Mouse (Mus musculus) layer of hippocampus, adult 9-11 months (tissue): ENCODE measurements around the gene Apoo.
A peak's percentile ranks its signal among the peaks of the same experiment; 100 is the strongest.
"Not testable (repeated sequence)": the region's sequence is repeated elsewhere in the genome, so short reads cannot be mapped to it uniquely, and the experiment has no call there.

Experiments
- DNase-seq: peaks from one replicate; pipeline ENCODE4 v3.0.0; 2022

Apoo gene

GRCm38 (mm10) chrX:94366670-94367241 lies at the start of gene Apoo, which contains the start of gene Fam90a1b:
Apoo (plus strand) TSS chrX:94367117.
Fam90a1b (minus strand) TSS chrX:94366777.
- DNase-seq = peak; percentile 98

DNA sequence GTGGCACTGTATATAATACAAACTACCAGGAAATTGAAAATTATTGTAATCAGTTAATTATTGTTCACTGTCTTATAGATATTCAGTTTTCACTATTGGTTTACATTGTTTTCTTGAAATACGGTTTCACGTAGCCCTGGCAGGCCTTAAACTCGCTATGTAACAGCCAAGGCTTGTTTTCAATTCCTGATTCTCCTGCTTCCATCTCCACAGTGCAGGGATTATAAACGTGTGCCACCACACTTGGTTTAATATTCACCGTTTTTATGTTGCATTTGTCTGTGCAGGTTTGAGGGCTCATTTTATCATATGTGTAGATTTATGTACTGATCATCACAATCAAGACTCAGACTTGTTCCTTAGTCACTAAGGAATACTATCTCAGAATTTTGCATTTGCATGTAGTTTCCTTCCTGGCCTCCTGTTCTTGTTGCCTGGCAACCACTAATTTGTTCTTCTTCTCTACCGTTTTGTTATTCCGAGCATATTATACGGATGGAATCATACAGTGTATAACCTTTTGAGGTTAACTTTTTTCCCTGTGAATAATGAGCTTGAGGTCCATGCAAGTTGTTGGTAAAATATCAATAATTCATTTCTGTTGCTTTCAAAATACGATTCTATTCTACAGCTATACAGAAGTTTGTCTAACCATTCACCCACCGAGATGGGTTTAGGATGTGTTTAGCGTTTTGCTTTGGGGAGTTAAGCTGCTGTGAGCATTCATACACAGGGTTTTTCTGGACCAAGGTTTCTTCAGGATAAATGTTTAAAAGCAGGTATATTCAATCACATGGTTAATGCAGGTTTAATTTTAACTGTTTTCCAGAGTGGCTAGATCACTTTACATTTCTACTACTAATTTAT lies 45.6 kb upstream of the Apoo start:
- no peak for DNase-seq

DNA sequence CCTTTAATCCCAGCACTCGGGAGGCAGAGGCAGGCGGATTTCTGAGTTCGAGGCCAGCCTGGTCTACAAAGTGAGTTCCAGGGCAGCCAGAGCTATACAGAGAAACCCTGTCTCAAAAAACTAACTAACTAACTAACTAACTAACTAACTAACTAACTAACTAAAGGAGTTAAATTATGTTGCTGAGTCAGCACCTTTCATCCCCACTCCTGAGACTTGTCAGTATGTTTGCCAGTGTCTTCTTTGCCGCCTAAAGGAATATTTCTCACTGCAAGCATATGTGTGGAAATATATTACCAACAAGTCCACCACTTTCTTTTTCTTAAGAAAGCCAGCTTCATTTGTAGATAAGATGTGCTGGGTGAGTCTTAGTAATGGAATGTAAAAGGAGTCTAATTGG lies 23.3 kb upstream of the Apoo start:
- not testable (repeated sequence) for DNase-seq

DNA sequence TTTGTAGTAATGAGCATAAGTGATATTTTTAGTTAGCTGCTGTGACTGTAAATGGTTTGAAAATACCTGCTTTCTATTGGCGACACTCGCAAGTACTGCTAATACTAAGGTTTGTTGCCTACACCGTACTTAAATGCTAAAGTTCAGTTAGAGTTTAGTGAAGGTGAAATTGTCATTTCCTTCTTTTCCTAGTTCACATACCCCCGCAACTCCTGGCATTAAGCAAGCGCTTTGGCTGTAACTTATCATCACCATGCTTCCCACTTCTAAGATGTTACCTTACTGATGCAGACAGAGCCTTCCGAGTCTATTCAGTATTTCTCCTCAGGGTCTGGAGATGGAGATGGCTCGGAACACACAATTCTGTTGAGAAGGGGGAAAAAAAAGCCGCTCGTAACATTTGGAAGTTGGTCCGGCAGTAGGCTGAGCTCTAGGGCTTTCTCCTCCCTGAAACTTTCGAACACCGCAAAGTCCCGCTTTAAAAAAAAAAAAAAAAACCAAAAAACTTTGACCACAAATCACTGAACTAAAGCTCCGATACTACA lies 1.5 kb upstream of the Apoo start:
- no peak for DNase-seq

- no peak for DNase-seq
Measured at GRCm38 (mm10) chrX:94366029-94366428, 888 bp upstream of the Apoo start.

DNA sequence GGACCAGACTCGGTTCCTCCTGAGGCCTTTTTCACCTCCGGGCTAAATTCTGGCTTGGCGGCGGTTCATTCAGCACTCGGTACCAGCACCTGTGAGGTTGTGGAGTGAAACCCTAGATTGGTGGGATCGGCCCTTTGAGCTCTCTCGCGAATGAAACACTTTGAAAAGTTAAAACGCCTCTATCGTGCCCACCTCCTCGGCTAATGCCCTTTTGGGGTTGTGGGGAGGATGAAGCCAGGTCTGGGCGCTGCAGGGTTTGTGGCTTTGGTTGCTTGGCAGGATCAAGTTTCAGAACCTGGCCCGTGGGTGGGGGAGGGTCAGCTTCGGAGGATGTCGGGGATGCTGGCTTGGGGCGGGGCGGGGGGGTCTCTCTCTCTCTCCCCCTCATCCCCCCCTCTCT lies 331 bp downstream of the Apoo start:
- DNase-seq = no peak

- no peak for DNase-seq
Measured at GRCm38 (mm10) chrX:94378734-94379133, 11.8 kb downstream of the Apoo start.

- DNase-seq = no peak
Measured at GRCm38 (mm10) chrX:94408975-94409374, 42.1 kb downstream of the Apoo start.

DNA sequence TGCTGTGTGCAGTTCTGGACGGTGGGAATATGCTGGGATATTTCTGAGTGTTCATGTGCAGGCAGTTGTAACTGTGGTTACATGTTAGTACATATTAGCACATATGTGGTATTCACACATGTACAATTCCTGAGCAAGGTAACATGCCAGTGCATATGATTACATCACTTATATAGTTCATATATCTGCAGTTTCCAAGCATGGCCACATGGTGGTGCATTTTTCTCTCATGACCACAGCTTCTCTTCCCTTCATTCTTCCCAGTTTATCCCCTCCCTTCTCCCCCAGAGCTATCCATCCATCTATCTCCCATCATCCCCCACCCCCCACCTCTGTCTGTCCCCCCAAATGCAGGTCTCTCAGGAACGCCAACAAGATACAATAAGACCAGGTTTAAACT lies 53.3 kb downstream of the Apoo start:
- DNase-seq = no peak

GRCm38 (mm10) chrX:94431548-94432375 lies 64.8 kb downstream of the Apoo start:
- no peak for DNase-seq

GRCm38 (mm10) chrX:94445427-94445826 lies 78.5 kb downstream of the Apoo start:
- not testable (repeated sequence) for DNase-seq

DNA sequence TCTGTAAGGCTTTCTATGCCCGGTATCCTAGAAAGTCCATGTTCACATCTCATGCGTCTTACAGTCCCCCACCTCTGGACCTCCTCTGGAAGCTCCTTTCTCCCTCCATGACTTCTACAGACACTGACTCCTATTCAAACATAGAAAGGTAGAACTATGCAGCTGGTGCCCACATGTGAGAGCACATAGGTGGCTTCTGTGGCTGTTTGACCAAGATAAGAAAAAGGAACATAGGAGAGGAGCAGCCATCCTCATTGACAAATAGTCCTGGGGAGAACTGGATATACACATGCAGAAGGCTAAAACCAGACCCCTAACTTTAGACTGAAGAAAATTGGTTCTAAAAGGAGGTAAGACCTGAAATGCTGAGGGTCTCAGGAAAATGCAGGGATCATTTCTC lies 79.1 kb downstream of the Apoo start:
- DNase-seq = not testable (repeated sequence)

GRCm38 (mm10) chrX:94450047-94450881 lies 83.3 kb downstream of the Apoo start:
- DNase-seq = not testable (repeated sequence)

DNA sequence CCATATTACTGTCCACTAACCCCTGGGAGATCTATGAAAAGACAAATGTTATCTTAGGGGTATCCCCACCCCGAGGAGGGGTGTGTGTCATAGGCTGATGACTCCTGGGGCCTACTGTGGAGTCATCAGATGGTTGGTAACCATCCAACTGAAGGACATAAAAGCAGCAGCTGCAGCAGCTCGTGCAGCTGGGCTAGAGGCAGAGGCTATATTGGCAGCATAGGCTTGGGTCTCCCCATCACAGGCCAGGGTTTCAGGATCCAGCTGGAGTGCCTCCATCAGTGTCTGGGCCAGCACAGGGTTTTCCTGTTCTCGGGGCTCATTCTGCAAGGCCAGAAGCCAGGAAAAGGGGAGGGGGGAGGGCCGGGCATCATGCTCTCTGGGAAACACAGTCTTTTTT lies 92.4 kb downstream of the Apoo start:
- DNase-seq = peak; percentile 40

GRCm38 (mm10) chrX:94461513-94461912 lies 94.6 kb downstream of the Apoo start:
- not testable (repeated sequence) for DNase-seq

DNA sequence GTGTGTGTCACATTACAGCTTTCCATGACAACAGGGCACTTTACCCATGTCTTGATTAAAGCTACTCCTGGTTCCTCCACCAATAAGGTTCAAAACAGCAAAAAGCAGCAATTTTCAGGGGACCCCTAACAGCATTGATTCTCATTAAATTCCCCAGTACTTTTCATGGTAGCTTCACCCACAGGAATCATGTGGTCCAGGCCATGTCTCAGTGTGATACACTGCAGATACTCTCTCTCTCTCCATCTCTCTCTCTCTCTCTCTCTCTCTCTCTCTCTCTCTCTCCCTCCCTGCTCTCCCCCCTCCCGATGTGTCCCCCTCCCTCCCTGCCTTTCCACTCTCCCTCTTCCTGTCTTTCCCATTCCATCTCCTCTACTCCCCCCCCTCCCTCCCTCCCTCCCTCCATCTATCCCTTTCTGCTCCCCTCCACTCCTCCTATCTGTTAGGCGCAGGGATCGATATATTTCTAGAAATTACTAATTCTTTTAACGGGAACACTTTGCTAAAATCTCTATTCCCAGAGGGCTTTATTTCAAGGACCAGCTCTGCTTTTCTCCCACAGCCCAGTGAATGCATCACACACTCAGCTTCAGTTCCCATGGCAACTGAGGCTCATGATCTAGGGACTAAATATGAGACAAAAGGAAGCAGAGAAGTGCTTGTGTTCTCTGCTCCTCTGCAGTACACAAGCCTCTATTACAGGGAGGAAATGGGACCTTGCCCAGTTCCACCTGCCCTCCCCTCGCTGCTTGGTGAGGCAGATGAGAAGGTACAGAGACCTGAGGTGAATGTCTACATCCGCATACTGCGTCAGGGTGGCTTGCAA lies 95.9 kb downstream of the Apoo start:
- DNase-seq = not testable (repeated sequence)
